Mouse (Mus musculus) forebrain, embryonic 12.5 days (tissue): ENCODE data around the gene Akap8l. TPM values are rescaled to one million over a fixed set of nuclear protein-coding genes. Genes with fewer than 3 reads are reported as not detected.

ENCODE experiments used
- ATAC-seq: fragments of 200-750 bp; cut with Nextera tagmentation; 2 replicates; pipeline ENCODE4 v1.8.0; 2017; ENCODE audit warnings: moderate TSS enrichment; ENCODE audit not compliant: low FRiP score
- H3K27ac ChIP-seq: fragments of 300-500 bp; sonication (generic); 2 replicates; pipeline ENCODE4 v1.5.1; 2016; ENCODE audit warnings: mild to moderate bottlenecking
- H3K27me3 ChIP-seq: fragments of 300-500 bp; sonication (generic); 2 replicates; pipeline ENCODE4 v1.6.1; 2016; ENCODE audit warnings: mild to moderate bottlenecking
- H3K36me3 ChIP-seq: fragments of 300-500 bp; sonication (generic); replicated peaks from 2 replicates; pipeline ENCODE4 v1.6.1; 2016; ENCODE audit warnings: mild to moderate bottlenecking
- H3K4me1 ChIP-seq: fragments of 300-500 bp; sonication (generic); 2 replicates; pipeline ENCODE4 v1.6.1; 2016
- H3K4me2 ChIP-seq: fragments of 300-500 bp; sonication (generic); 2 replicates; pipeline ENCODE4 v1.6.1; 2016; ENCODE audit warnings: mild to moderate bottlenecking, moderate library complexity
- H3K4me3 ChIP-seq: fragments of 300-500 bp; sonication (generic); replicated peaks from 2 replicates; pipeline ENCODE4 v1.5.1; 2016; ENCODE audit warnings: mild to moderate bottlenecking
- H3K9ac ChIP-seq: fragments of 300-500 bp; sonication (generic); 2 replicates; pipeline ENCODE4 v1.6.1; 2016; ENCODE audit warnings: mild to moderate bottlenecking
- H3K9me3 ChIP-seq: fragments of 300-500 bp; sonication (generic); 2 replicates; pipeline ENCODE4 v1.6.1; 2016
- WGBS: fragments of 180-500 bp; shearing (Covaris S2); methylation state at CpG from one replicate; pipeline ENCODE4 v1.1.7; 2016; 5-methylcytosine and 5-hydroxymethylcytosine counted together
- polyA plus RNA-seq: library from polyadenylated mRNA; unstranded; fragments of >200 nt; fragmentation: Nextera tagmentation; extraction: Ambion mirVana; gene quantifications from 2 replicates; pipeline ENCODE4 v1.2.1, GENCODE M21; 2016

Akap8l gene
- polyA plus RNA-seq, 1 experiment from 2014 or later: 110 TPM

- no peak overlapping the region for H3K4me2 ChIP-seq
These were observed 26.1 kb upstream of the Akap8l start for GRCm38 (mm10) chr17:32376475-32376874.

GRCm38 (mm10) chr17:32368991-32369578 is 18.7 kb upstream of the Akap8l start:
- H3K9ac ChIP-seq: no peak overlapping the region
- no peaks in the 10 kb centered on the region for H3K9me3 ChIP-seq
- 12% methylated on average over 13 of the region's 17 CpGs for WGBS
- peaks cover 15% of the 10 kb centered on the region for H3K4me1 ChIP-seq
- H3K27ac ChIP-seq: 0 out of 2 replicates have a peak overlapping the region, but pooled peaks have one; percentile 46
- H3K4me2 ChIP-seq: peak overlapping the region; percentile 49
- H3K36me3 ChIP-seq: no peaks in the 10 kb centered on the region
- H3K4me3 ChIP-seq: peak overlapping the region; percentile 31
- peak; percentile 47; the same call in 1 of the 2 replicates for ATAC-seq
- H3K27me3 ChIP-seq: no peaks in the 10 kb centered on the region

More at GRCm38 (mm10) chr17:32376475-32376874, 26.1 kb upstream of the Akap8l start:
- Histone ChIP-seq H3K27me3 (no peaks in the 10 kb centered on the region), H3K9me3 (no peaks in the 10 kb centered on the region), H3K9ac (no peak overlapping the region), H3K4me1 (no peaks in the 10 kb centered on the region), H3K4me3 (no peak overlapping the region), H3K27ac (no peak overlapping the region), H3K36me3 (peaks cover 25% of the 10 kb centered on the region)
- WGBS: 87% methylated on average over 15 of the region's 15 CpGs
- ATAC-seq: no peak

- no peak for ATAC-seq
- WGBS: 93% methylated on average over 11 of the region's 11 CpGs
- no peak overlapping the region for H3K9ac ChIP-seq
- no peaks in the 10 kb centered on the region for H3K9me3 ChIP-seq
- peaks cover 24% of the 10 kb centered on the region for H3K4me1 ChIP-seq
- H3K4me2 ChIP-seq: no peak overlapping the region
- no peaks in the 10 kb centered on the region for H3K36me3 ChIP-seq
- no peak overlapping the region for H3K4me3 ChIP-seq
- no peaks in the 10 kb centered on the region for H3K27me3 ChIP-seq
- no peak overlapping the region for H3K27ac ChIP-seq
These were observed 17.3 kb upstream of the Akap8l start for GRCm38 (mm10) chr17:32367706-32368105.

GRCm38 (mm10) chr17:32365296-32365695 is 14.9 kb upstream of the Akap8l start:
- no peak overlapping the region for H3K4me2 ChIP-seq
- peaks cover 36% of the 10 kb centered on the region for H3K4me1 ChIP-seq
- H3K36me3 ChIP-seq: peaks cover 23% of the 10 kb centered on the region
- H3K4me3 ChIP-seq: 0 out of 2 replicates have a peak overlapping the region, but pooled peaks have one; percentile 91
- H3K9me3 ChIP-seq: no peaks in the 10 kb centered on the region
- H3K27ac ChIP-seq: no peak overlapping the region
- ATAC-seq: no peak
- WGBS: 85% methylated on average over 1 of the region's 1 CpGs
- H3K27me3 ChIP-seq: no peaks in the 10 kb centered on the region
- H3K9ac ChIP-seq: no peak overlapping the region

GRCm38 (mm10) chr17:32364850-32365249 is 14.4 kb upstream of the Akap8l start:
- peak overlapping the region; percentile 65 for H3K27ac ChIP-seq
- ATAC-seq: 0 out of 2 replicates have a peak, but pooled peaks have one; percentile 12
- peaks cover 27% of the 10 kb centered on the region for H3K36me3 ChIP-seq
- peak overlapping the region; percentile 97; the same call in 1 of the 2 replicates for H3K9ac ChIP-seq
- peak overlapping the region; percentile 87 for H3K4me2 ChIP-seq
- WGBS: 62% methylated on average over 5 of the region's 5 CpGs
- no peaks in the 10 kb centered on the region for H3K27me3 ChIP-seq
- peak overlapping the region; percentile 91 for H3K4me3 ChIP-seq
- no peaks in the 10 kb centered on the region for H3K9me3 ChIP-seq
- peaks cover 36% of the 10 kb centered on the region for H3K4me1 ChIP-seq

- no peaks in the 10 kb centered on the region for H3K9me3 ChIP-seq
- peaks cover 33% of the 10 kb centered on the region for H3K36me3 ChIP-seq
- peak overlapping the region; percentile 87 for H3K4me2 ChIP-seq
- H3K9ac ChIP-seq: peak overlapping the region; percentile 97
- peak overlapping the region; percentile 74 for H3K27ac ChIP-seq
- ATAC-seq: peak; percentile 94
- peaks cover 36% of the 10 kb centered on the region for H3K4me1 ChIP-seq
- H3K27me3 ChIP-seq: no peaks in the 10 kb centered on the region
- H3K4me3 ChIP-seq: peak overlapping the region; percentile 91
- under 1% methylated on average over 46 of the region's 47 CpGs for WGBS
These were observed 13.9 kb upstream of the Akap8l start for GRCm38 (mm10) chr17:32364331-32364730.

GRCm38 (mm10) chr17:32363821-32364301 is 13.5 kb upstream of the Akap8l start:
- H3K27me3 ChIP-seq: no peaks in the 10 kb centered on the region
- peak; percentile 75 for ATAC-seq
- peaks cover 33% of the 10 kb centered on the region for H3K4me1 ChIP-seq
- H3K36me3 ChIP-seq: peaks cover 37% of the 10 kb centered on the region
- H3K4me3 ChIP-seq: peak overlapping the region; percentile 91
- H3K4me2 ChIP-seq: peak overlapping the region; percentile 87
- H3K27ac ChIP-seq: peak overlapping the region; percentile 74
- WGBS: under 1% methylated on average over 26 of the region's 50 CpGs
- peak overlapping the region; percentile 97 for H3K9ac ChIP-seq
- no peaks in the 10 kb centered on the region for H3K9me3 ChIP-seq

- H3K36me3 ChIP-seq: peaks cover 49% of the 10 kb centered on the region
- no peaks in the 10 kb centered on the region for H3K9me3 ChIP-seq
- no peaks in the 10 kb centered on the region for H3K27me3 ChIP-seq
- H3K4me1 ChIP-seq: peaks cover 30% of the 10 kb centered on the region
- H3K27ac ChIP-seq: no peak overlapping the region
- 87% methylated on average over 4 of the region's 4 CpGs for WGBS
- peak overlapping the region; percentile 97; the same call in 1 of the 2 replicates for H3K9ac ChIP-seq
- peak overlapping the region; percentile 91 for H3K4me3 ChIP-seq
- peak overlapping the region; percentile 87 for H3K4me2 ChIP-seq
- no peak for ATAC-seq
These were observed 12.3 kb upstream of the Akap8l start for GRCm38 (mm10) chr17:32362686-32363085.

- Histone ChIP-seq H3K4me2 (no peak overlapping the region), H3K4me3 (no peak overlapping the region), H3K9ac (no peak overlapping the region), H3K27ac (no peak overlapping the region), H3K9me3 (no peaks in the 10 kb centered on the region), H3K4me1 (peaks cover 26% of the 10 kb centered on the region), H3K36me3 (peaks cover 77% of the 10 kb centered on the region), H3K27me3 (no peaks in the 10 kb centered on the region)
- no peak for ATAC-seq
- WGBS: 91% methylated on average over 16 of the region's 18 CpGs
These were observed 9.5 kb upstream of the Akap8l start for GRCm38 (mm10) chr17:32359928-32360327.

- H3K9ac ChIP-seq: no peak overlapping the region
- H3K27me3 ChIP-seq: no peaks in the 10 kb centered on the region
- H3K4me2 ChIP-seq: no peak overlapping the region
- no peak overlapping the region for H3K4me3 ChIP-seq
- H3K27ac ChIP-seq: no peak overlapping the region
- 96% methylated on average over 6 of the region's 6 CpGs for WGBS
- no peaks in the 10 kb centered on the region for H3K9me3 ChIP-seq
- peaks cover 86% of the 10 kb centered on the region for H3K36me3 ChIP-seq
- ATAC-seq: no peak
- H3K4me1 ChIP-seq: peaks cover 24% of the 10 kb centered on the region
These were observed 8.5 kb upstream of the Akap8l start for GRCm38 (mm10) chr17:32358943-32359340.

- WGBS: 92% methylated on average over 7 of the region's 7 CpGs
- H3K27ac ChIP-seq: no peak overlapping the region
- H3K4me2 ChIP-seq: no peak overlapping the region
- H3K27me3 ChIP-seq: no peaks in the 10 kb centered on the region
- ATAC-seq: no peak
- H3K9me3 ChIP-seq: no peaks in the 10 kb centered on the region
- H3K9ac ChIP-seq: no peak overlapping the region
- H3K4me1 ChIP-seq: peaks cover 22% of the 10 kb centered on the region
- H3K36me3 ChIP-seq: peaks cover 92% of the 10 kb centered on the region
- no peak overlapping the region for H3K4me3 ChIP-seq
These were observed 8.0 kb upstream of the Akap8l start for GRCm38 (mm10) chr17:32358192-32358942.
